Mouse (Mus musculus) cerebellum, adult 11 months (tissue): ENCODE results near the gene Ccnt2.

Source experiments
- DNase-seq: peaks from one replicate; pipeline ENCODE4 v3.0.0; 2022

The Ccnt2 gene

GRCm38 (mm10) chr1:127795087-127795769 is 21.3 kb downstream of the Ccnt2 start:
- no peak for DNase-seq

DNA sequence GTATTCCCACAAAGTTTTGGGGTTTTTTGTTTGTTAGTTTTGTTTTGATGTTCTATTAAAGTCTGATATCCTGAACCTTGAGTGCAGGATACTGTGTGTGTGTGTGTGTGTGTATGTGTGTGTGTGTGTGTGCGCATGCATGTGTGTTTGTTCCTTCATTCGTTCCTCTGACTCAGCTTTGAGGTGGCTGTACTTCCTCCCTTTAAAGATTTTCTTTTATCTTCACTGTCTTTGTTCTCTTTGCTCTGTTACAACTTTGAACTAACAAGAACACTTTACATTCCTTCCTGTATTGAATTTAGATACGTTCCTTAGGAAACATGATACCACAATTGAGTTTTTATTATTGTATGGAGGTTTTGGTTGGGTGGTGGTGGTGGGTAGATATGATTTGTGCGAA is 22.4 kb downstream of the Ccnt2 start:
- DNase-seq, result no peak

- no peak for DNase-seq
Observed at GRCm38 (mm10) chr1:127796752-127797151, 22.8 kb downstream of the Ccnt2 start.

- DNase-seq, result no peak
Observed at GRCm38 (mm10) chr1:127802916-127803315, 29.0 kb downstream of the Ccnt2 start.

- no peak for DNase-seq
Observed at GRCm38 (mm10) chr1:127808671-127809070, 34.7 kb downstream of the Ccnt2 start.

GRCm38 (mm10) chr1:127812929-127813328 is 39.0 kb downstream of the Ccnt2 start:
- DNase-seq, result no peak

- DNase-seq, result no peak
Observed at GRCm38 (mm10) chr1:127816381-127816780, 42.4 kb downstream of the Ccnt2 start.

- peak; percentile 6 for DNase-seq
Observed at GRCm38 (mm10) chr1:127827325-127827724, 53.4 kb downstream of the Ccnt2 start.

- DNase-seq, result no peak
Observed at GRCm38 (mm10) chr1:127830215-127830921, 56.4 kb downstream of the Ccnt2 start.

GRCm38 (mm10) chr1:127833714-127834113 is 59.8 kb downstream of the Ccnt2 start:
- no peak for DNase-seq

- DNase-seq, result no peak
Observed at GRCm38 (mm10) chr1:127834202-127834601, 60.2 kb downstream of the Ccnt2 start.

GRCm38 (mm10) chr1:127836619-127837018 is 62.7 kb downstream of the Ccnt2 start:
- no peak for DNase-seq

GRCm38 (mm10) chr1:127838602-127839001 is 64.6 kb downstream of the Ccnt2 start:
- DNase-seq, result no peak

DNA sequence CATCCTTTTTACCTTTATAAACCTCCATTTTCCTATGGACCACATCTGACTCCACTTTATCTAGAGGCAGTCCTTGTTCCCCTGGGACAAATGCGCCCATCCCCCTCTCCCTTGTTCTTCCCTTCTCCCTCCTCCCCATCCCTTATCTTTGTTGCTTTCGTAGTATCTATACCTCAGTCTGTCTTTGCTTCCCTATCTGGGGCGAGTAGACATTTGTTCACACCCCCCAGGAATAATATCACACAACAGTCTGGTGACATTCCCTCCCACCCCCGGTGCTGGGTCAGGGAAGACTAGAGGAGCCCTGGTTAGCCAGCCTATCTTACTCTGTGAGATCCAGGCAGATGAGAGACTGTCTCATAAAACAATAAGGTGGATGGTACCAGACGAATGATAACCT is 71.5 kb downstream of the Ccnt2 start:
- no peak for DNase-seq

DNA sequence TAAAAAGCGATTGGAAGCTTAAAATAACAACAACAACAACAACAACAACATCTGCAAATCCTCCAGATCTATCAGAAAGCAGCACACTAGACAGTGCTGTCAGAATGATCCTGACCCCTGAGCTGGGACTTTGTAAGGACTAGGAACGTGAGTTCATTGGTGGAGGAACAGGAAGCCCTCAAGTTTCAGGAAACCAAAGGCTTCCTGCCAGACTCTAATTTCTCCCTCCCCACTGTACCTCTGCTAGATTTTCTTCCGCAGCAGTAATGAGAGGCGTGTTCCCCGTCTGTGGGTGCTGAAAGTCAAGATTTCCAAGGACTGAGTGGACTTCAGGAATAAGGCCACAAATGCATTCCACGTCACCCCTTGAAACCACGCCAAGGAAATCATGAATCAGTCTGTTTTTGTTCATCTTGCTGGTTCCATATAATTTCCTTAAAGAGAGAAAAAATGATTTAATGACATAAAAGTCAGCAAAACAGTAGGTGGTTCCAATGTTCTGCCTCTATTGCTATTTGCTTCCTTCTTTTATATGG is 76.2 kb downstream of the Ccnt2 start:
- DNase-seq, result no peak

GRCm38 (mm10) chr1:127854486-127855222 is 80.7 kb downstream of the Ccnt2 start, which contains the start of gene Map3k19:
TSS of gene Map3k19 (minus strand) at chr1:127855031.
- DNase-seq, result no peak
